Mouse (Mus musculus) inflammation-experienced regulatory T-cells, adult 6 months (primary cell): Measurements from ENCODE around the gene Pth1r. TPM values are rescaled to one million over a fixed set of nuclear protein-coding genes. Genes with fewer than 3 reads are reported as not detected.
A peak's percentile ranks its signal among the peaks of the same experiment; 100 is the strongest.

Experiments used
- ATAC-seq: one replicate; pipeline ENCODE4 v1.8.0; 2017
- polyA plus RNA-seq, 3 experiments: library from polyadenylated mRNA; unstranded; fragments of 100-300 nt; shearing (Covaris generic); gene quantifications; one replicate each; pipeline ENCODE4 v1.2.1; 2017

Gene Pth1r
- polyA plus RNA-seq, 3 experiments from 2014 or later = not detected

DNA sequence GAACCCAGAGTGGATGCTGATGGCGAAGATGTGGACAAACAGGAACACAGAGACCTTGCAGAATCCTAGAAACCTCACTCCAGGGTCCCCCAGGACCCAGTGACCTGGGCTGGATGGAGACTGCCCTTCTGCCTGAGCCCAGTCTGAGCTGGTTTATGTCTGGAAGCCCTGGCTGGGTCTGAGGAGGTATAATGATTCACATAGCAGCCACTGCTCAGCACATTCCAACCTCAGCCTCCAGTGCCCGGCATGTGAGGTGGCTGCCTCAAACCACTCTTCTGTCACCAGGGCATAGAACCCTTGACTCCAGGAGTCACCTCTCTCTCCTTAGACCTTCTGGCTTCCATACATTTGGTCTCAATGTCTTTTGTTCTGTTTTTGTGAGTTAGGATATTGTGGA is 1.5 kb upstream of the Pth1r start:
- no peak for ATAC-seq

DNA sequence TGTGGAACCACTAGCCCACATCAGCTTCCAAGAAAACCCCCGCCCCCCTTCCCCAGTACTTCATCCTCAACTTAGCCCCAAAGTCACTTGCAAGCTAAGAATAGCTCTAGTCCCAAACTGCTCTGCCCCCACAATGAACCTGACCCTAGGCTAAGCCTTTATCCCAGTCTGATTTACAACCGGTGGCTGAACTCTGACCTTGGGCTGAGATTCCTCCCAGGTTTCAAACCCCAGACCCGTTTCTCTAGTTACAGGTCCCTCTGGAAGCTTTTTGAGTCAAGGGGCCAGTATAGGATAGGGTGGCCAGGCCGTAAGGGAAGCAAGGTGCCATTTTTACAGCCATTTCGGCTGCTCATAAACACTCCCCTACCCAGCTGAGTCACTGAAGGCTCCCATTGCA is 707 bp downstream of the Pth1r start:
- no peak for ATAC-seq

DNA sequence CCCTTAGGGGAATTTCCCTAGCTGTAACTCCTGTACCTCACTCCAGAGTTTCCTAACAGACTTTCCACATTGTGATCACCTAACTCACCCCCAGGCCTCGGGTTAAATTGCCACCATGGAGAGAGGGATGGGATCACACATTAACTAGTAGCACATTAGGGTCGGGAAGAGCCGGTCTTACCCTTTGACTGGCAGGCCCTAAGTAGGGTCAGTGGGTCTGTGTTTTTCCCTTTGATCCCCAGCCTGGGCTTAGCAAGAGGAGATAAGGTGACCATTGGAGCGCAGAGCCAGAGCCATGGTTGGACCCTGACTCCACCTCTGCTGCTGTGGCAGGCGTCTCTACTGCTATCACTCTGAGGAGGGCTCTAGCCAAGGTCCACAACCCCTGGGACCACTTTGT is 1.2 kb downstream of the Pth1r start:
- no peak for ATAC-seq

DNA sequence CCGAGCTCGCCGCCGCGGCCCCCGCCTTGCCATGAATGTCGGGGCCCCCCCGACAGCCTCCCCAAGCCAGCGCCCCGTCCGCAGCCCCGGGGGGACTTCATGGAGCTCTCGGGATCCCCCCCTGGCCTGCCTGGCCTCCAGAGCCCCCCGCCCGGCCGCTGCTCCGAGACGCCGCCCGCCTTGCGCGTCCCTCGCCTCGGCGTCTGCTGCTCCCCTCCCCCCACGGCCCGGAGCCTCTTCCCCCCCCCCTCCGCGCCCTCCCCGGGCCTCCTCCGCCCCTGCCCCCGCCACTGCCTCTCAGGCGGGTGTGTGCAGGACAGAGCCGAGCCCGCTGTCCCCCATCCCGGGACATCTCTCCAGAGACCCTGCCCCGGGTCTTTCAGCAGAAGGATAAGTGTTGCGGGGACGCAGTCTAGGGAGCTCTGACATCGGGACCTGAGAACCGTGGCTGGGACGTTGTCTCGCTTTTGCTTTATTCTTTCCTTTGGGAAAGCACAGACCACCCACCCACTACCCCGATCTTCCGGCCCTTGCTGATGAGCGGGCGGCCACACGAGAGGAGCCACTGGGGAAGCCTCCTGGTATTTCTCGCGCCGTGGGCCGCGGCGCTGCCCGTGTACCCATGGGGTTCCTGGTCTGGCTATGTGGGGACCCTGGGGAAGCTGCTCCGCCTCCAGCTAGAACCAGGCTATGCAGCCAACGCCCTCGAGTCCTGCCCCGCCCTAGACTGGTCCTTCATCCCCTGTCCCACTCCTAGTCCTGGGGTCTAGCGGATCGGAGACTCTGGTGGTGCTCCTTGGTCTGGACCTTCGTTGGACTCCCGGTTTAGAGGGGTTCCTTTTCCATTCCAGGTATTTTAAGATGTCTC is 3.3 kb downstream of the Pth1r start:
- ATAC-seq = no peak

DNA sequence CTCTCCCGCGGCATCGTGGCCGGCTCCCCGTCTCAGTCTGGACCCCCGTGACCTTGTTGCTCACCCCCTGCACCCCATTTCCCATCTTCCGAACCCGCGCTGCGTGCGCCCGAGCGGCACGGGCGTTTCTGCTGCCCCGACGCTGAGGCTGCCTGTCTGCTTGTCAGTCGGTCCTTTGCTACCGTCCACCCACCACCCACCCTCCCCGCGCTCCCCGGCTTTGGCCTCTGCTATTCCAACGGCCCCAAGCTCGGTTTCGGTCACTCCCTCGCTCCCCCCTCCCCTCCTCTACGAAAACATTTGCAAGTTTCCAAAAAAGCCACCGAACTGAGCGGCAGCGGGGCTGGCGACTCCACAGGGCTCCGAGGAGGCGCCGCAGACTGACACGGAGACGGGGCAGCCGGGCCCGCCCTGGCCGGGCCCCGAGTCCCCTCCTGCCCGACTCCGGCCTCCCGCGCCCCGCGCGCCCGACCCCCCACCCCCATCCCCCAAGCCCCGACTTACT is 3.9 kb downstream of the Pth1r start:
- no peak for ATAC-seq

DNA sequence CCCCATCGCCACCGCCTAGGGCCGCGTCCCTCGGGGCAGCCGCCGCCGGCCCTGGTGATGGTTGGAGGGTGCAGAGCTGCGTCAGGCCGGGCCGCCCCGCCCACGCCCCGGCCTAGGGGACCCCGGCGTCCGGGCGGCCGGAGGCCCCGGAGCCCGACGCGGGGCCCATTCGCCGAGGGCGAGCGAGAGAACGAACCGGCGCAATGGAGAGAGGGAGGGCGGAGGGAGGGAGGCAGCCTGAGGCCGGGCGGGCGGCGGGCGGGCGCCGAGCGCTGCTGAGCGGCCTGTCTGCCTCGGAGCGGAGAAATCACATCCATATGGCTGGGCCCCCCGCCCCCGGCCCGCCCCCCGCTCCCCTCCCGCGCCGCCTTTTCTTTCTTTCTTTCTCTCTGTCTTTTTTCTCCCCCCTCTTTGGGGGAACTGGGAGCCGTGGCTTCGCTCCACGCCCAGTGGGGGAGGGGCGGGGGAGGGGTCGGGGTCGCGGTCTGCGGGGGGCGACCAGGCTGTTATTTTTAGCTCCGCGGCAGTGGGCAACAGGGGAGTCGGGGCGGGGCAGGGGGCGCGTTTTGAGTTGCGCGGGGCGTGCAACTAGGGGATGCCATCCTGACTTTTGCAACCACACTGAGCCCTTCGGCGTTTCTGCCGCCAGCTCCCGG is 4.5 kb downstream of the Pth1r start:
- no peak for ATAC-seq

DNA sequence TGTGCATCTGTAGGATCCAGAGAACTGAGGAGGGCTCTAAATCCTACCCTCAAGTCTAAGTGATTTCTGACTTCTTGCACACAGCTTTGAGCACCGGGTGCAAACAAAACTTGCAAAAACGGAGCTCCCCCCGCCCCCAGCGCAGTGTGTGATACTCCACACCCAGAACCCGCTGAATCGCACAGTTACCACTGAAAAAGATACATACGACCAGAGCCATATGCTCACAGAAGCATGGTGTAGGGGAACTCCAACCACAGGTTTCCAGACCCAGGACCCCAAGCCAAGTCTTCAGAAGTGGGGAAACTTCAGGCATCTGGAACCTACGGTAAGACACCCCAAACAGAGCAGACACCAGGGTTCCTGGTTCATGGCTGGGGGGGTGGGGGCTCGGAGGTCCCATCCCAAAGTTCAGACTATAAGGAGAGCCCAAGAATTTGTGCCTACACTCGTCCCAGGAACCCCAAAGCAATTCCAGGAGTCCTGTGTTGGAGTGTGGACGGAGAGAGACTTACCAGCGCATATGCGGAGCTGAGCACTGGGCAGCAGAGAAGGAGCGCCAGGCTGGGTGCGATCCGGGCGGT is 5.1 kb downstream of the Pth1r start, which contains the start of gene Myl3:
Gene Myl3, plus strand, starts transcription at position 151 of the 584 bp plus-strand sequence.
- ATAC-seq = no peak

DNA sequence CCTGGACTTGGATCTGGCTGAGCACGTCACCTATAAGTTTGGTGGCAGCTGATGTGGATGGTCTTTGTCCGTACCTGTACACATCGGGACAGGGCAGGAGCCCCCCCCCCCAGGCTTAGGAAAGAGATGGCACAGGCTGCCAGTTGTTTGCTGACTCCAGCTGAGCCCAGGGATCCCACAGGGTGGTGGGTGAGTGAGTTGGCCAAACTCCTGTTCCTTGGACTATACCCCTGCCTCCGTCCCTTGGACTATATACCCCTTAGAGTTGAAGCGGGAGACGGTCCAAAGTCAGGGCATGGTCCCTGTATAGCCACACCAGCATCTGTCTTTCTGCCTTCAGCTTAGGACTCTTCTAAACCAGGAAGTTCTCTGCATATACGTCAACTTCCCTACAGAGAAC is 7.0 kb downstream of the Pth1r start:
- no peak for ATAC-seq

DNA sequence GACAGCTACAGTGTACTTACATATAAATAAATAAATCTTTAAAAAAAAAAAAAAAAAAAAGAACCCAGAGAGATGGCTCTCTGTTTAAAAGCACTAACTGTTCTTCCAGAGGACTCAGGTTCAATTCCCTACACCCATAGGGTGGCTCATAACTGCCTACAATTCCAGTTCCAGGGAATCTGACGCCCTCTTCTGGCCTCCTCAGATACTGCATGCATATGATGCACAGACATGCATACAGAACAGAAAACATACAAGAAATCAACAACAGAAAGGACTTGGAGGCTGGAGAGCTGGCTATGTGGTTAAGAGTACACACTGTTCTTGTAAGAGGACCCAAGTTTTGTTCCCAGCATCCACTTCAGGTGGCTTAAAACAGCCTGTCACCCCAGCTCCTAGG is 8.9 kb downstream of the Pth1r start:
- no peak for ATAC-seq

DNA sequence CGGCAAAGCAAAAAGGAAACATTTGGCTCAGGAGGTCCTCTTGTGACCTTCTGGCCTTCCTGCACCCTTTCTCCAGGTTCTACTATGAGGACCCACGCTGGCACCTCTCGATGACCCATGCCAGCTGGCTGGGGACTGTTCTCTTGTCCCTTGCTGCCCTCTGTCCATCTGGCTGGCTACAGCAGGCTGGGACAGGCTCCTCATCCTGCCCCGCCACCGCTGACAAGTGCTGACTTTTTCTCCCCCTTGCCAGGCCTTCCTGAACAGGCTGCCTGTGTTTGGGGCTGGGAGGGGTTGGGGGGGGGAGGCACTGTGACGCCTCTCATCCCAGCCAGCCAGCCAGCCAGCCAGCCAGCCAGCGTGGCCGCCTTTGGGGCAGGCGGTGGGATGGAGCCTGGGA is 10.6 kb downstream of the Pth1r start:
- ATAC-seq = no peak

DNA sequence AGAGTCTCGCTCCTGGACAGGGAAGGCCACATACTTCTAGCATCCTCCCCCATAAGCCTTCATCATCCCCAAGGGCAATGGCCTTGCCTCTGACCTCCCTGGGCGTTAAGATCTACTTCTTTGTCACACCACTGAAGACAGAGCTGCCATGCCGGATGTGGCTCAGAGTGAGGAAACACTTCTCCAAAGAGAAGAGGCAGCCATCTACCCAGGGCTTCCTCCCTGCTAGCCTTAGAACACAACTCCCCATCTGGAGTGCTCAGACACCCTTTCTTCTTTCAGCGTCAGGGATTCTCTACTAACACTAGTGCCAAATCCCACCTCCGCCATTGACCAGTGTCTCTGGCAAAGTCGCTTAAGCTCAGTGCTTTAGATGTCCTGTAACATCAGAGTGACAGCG is 12.8 kb downstream of the Pth1r start:
- ATAC-seq = no peak

DNA sequence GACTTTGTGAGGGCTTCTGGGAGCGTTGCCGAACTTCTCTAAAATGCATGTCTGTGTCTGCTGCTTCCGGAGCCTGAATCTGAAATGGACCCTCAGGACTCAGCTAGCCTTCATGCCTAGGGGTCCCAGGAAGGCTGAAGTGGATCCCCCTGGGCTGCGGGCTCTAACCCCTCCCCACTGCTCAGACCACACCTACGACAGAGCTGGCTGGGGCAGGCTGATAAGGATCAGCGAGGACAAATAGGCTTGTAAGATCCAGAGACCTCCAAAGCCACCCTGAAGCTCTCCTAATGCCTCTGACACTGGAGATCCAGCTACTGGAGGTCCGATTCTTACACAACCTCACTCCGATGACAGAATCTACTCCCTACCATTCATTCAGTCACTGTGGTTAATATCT is 13.8 kb downstream of the Pth1r start:
- ATAC-seq = no peak

DNA sequence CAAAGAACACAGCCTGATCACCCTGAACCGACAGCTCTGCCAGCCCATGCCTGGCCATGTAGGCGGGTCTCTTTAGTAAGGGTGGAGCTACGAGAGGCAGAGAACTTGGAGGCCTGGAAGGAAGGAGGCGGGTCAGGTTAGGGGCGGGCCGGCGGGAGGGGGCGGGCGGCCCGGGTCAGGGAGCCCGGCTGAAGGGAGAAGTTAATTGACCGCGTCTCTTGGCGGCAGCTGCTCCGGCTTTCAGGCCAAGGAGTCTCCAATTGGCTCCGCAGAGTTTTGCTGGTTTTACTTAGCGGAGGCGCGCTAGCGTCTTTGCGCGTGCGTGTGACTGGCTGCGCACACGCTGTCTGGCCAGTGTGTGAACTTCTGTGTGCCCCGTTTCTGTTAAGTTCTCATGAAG is 14.3 kb downstream of the Pth1r start:
- peak; percentile 73 for ATAC-seq

DNA sequence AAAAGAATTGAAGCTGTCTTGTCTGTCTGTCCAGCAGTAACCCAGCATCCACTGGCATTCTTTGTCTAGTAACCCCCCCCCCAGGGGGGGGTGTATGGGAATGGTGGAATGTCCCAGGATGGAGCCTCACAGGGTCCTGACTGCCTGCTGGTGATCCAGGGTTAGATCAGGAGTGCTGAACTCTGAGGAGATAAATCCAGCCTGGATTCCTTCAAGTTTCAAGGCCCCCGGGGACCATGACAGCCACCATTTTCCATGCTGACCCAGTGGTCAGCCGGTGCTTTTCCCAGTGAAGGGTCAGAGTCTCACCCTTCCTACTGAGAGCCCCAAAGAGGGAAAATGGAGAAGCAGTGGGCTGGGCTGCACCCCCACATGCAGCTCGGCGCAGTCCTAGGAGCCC is 15.1 kb downstream of the Pth1r start:
- ATAC-seq = no peak

DNA sequence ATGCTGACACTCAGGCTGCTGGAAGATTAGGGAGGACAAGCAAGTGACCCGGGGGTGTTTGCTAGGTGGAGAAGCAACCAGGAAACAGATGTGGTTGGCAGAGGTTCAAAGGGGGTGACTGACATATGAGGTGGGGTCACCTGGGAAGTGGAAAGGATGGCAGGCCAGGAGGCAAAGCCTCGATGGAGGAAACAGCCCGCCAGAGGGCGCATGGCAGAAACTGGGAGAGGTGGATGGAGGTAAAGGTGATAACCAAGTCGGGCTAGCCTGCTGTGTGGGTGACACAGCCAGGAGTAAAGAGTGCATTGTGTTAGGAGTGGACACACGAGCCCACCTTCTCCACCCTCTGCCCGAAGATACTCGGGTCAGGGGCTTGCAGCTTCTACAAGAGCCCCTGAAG is 17.1 kb downstream of the Pth1r start:
- no peak for ATAC-seq

DNA sequence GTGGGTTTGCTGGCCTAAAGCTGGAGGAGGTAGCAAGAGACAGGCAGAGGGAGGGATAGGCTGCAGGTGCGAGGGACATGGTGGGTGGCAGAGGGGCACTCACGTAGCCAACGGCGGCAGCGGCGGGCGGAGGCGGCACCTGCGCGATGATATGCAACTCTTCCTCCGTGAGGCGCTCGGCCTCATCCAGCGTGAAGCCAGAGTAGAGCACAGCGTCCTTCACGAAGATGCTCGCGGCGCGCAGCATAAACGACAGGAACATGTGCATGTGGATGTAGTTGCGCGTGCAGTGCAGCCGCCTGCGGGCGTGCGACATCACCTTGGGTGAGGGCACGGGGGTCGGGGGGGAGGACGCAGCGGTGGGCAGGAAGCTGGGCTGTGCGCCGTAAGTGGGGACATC is 20.1 kb downstream of the Pth1r start:
- no peak for ATAC-seq

DNA sequence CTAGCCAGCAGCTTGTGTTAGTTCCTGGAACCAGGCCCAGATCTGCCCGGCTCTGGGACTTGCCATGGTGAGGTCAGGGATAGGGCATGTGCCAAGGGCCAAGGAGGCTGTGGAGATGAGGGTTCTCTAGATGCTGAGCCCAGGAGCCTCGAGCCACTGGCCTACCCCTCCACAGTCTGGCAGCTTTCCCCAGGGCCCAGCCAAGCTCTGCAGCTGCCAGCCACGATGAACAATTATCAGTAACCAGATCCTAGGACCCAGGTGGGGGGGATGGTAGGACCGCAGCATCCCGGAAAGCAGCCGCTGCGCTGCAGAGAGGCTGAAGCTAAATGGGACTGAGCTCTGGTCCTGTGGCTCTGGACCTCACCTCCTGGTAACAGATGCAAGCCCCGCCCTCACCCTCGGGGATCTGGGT is 21.2 kb downstream of the Pth1r start:
- ATAC-seq = no peak

DNA sequence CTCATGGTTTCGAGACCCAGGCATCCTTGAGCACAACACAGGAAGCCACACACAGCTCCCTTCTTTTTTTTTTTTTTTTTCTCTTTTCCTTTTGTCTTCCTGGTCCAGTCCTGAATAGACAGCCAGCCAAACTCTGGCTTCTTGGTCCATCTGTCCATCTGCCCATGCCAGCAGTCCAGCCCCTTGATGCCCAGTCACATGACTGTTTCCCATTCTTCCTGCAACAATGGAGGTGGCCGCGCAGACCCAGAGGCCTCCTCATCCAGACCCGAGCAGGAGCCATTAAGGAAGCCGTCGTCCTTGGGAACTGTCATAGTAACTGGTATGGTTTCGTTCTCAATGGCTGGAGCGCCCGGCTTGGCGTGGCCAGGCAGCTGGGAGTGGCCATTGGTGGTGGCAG is 24.9 kb downstream of the Pth1r start:
- no peak for ATAC-seq

DNA sequence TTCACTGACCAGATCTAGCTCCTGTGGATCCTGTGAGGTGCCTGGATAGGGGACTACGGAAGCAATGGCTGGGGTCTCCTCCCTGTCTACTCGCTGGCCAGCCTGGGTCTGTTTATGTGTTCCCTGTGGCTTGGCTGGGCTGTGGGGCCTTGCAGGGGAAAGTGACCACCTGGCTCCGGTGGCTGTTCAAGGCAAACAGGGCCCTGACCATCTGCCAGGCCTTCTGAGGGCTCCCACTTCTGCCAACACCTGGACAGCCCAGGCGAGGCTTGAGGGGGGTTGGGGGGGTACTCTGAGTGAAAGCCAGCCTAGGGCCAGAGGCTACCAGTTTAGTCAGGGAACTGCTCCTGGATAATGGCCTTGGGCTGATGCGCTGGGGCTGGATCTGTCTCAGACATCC is 27.0 kb downstream of the Pth1r start:
- no peak for ATAC-seq

DNA sequence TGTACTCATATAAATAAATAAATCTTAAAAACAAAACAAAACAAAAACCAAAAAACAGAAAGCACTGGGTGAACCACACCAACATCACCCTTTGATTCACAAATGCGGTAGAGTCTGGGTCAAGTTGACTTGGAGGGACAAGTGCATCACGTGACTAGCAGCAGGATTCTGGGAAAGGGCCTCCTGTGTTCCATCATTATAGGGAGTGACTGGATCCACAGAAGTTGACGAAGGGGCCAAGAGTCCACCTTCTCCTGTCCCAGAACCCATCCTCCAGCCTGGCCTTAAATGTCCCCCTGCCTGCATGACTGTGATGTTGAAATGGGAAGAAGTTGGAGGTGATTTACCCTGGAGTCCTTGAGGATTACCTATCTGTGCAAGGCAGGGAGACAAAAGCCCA is 28.1 kb downstream of the Pth1r start:
- no peak for ATAC-seq

DNA sequence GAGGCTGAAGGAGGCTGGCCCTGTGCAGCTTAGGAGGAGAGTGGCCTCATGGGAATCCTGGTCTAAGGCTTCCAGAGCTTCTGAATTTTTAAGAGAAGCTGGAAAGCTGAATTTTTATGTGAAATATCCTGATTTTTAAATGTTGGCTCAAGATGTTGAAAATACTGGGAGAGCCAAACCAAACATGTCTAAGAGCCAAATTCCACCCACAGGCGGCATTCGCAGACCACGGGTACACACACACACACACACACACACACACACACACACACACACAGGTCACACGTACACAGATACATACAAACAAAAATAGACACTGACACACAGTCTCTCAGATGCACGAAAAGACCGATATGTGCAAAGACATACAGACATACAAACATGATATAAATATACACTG is 28.9 kb downstream of the Pth1r start:
- no peak for ATAC-seq

DNA sequence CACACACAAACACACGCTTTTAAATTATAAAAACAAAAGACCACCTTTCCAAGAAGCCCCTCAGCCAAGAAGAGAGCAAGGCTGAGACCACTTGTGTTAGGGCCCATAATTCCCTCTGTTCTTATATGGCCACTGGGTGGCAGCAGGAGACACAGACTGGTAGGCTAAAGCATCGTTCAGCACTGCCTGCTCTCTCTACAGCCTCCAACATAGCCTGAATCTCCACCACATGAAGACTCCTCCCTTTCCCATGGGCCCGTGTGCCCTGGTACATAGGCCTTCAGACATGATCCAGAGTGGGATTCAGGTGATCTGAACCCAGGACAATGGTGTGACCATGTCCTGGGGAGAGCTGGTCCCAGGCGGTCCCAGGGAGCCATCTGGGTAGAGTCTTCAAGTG is 30.2 kb downstream of the Pth1r start:
- ATAC-seq = no peak

DNA sequence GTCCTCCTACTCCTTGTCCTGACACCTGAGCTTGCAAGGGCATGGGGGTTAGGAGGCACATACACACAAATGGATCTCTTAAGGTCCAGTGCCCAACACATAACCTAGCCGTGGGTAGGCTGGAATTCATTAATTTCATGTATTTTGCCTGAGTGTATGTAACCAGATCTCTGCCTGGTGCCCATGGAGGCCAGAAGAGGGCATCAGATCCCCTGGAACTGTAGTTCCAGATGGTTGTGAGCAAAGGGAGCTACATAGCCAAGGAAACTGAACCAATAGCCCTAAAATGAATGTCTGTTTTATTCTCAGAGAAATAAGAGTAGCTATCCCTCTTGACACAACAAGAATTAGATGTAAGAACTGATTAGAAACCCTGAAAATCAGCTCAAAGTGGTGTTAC is 31.5 kb downstream of the Pth1r start:
- ATAC-seq = no peak

DNA sequence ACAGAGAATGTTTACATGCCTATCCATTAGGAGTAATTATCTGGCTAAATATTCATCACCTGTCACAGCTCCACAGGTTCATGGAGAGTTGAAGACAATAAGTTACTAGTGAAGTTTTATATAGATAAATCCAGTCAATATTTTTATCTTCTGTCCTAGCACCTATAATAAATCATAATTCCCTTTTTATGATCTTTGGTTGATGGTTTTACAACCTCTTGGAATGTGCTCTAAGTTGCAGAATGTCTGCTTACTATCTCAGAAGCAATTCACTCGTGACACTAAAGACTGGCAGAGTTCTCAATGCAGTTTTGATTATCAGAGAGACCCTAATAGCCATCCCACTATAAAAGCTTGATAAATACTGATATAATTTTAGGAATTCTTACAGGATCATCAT is 33.6 kb downstream of the Pth1r start:
- no peak for ATAC-seq
